9 mouse cellular contexts compared by ENCODE assay signal in the genomic region with DNA sequence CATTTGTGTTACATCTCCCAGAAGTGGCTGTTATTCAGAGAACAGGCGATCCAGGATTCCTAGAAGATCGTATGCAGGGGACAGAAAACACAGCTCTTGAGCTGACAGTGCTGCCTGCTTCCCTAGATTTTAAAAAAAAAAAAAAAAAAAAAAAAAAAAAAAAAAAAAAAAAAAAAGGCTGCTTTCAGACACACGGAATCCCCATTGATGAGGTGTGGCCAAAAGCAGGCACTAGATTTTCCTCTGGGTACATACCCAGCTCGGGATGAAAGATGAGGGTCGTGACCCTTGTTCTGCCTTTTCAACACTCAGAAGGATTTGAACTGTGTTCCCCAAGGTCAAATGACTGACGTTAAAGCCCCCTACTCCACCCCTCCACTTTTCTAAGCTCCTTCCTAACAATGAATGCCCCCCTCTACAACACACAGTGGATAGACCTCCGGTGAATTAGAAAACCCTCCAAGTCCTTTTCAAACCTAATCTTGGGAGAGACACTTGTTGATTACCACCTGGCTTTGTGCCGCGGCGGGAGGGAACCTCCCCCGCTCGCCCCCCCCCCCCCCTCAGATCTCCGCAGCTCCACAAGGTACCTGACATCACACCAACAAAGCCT.
A peak's percentile ranks its signal among the peaks of the same experiment; 100 is the strongest.
DNase-seq lines count a peak whose midpoint lies in the region; ATAC-seq and TF ChIP-seq lines count a peak whose summit lies in the region.
"Had no signal": no experiment of that assay in that cellular context is flagged by ENCODE, and none has a peak within 500 bp of the region (broad histone marks: within the 10 kb centered on the region; RNA-seq: fewer than 3 reads in every experiment).

No protein-coding gene starts in this region.

- peak overlapping the region; percentile 67 for H3K4me3 ChIP-seq in megakaryocyte, embryonic 14.5 days (replicated peaks)
- H3K4me3 ChIP-seq in forebrain, embryonic 11.5 days (ENCODE audit: low read depth, low read length): peak overlapping the region; percentile 48
- H3K4me3 ChIP-seq in limb, embryonic 14.5 days (replicated peaks; ENCODE audit: low read length): peak overlapping the region; percentile 31
- H3K4me3 ChIP-seq in stomach, embryonic 16.5 days (replicated peaks; ENCODE audit: low read length): peak overlapping the region; percentile 38

- DNase-seq in forebrain, embryonic 11.5 days (ENCODE audit: low spot score): no peak
- DNase-seq in limb, embryonic 14.5 days (ENCODE audit: low spot score): no peak
- no peak for DNase-seq in left cerebral cortex, adult 9 months (ENCODE audit: low spot score in 2 of 2)
- no peak for DNase-seq in spleen, postnatal 10 days (ENCODE audit: low spot score in 2 of 2)
- DNase-seq in adrenal gland, postnatal 36 days: no peak

- peak overlapping the region; percentile 87 for H3K27ac ChIP-seq in forebrain, embryonic 11.5 days (ENCODE audit: low read depth, low read length)
- H3K27ac ChIP-seq in limb, embryonic 14.5 days (replicated peaks; ENCODE audit: low read depth, low read length): no peak overlapping the region
- H3K27ac ChIP-seq in stomach, embryonic 16.5 days (ENCODE audit: low read length): no peak overlapping the region
- H3K27ac ChIP-seq: liver, embryonic 14.5 days had no signal

- WGBS in forebrain, embryonic 11.5 days: 3% methylated on average over 11 of the region's 13 CpGs
- 5% methylated on average over 11 of the region's 13 CpGs for WGBS in limb, embryonic 14.5 days
- 6% methylated on average over 13 of the region's 13 CpGs for WGBS in stomach, embryonic 16.5 days

- no peaks in the 10 kb centered on the region for H3K9me3 ChIP-seq in megakaryocyte, embryonic 14.5 days
- no peaks in the 10 kb centered on the region for H3K9me3 ChIP-seq in forebrain, embryonic 11.5 days (ENCODE audit: control insufficient read depth, low read length)
- H3K9me3 ChIP-seq in limb, embryonic 14.5 days (ENCODE audit: control insufficient read depth, low read length): no peaks in the 10 kb centered on the region
- H3K9me3 ChIP-seq in stomach, embryonic 16.5 days (replicated peaks; ENCODE audit: control insufficient read depth, low read length): no peaks in the 10 kb centered on the region

- no peak for TF ChIP-seq POLR2A in limb, embryonic 14.5 days (IDR thresholded peaks at IDR 0.05; ENCODE audit: borderline replicate concordance, extremely low read depth, insufficient read depth, insufficient read length)

- peak overlapping the region; percentile 64 for H3K9ac ChIP-seq in forebrain, embryonic 11.5 days (ENCODE audit: low read length)
- peak overlapping the region; percentile 34 for H3K9ac ChIP-seq in limb, embryonic 14.5 days (ENCODE audit: low read depth, low read length, severe bottlenecking)
- no peak overlapping the region for H3K9ac ChIP-seq in stomach, embryonic 16.5 days (ENCODE audit: low read length)
- H3K9ac ChIP-seq: liver, embryonic 14.5 days had no signal

- H3K4me1 ChIP-seq in megakaryocyte, embryonic 14.5 days: peaks cover 53% of the 10 kb centered on the region
- peaks cover 26% of the 10 kb centered on the region for H3K4me1 ChIP-seq in forebrain, embryonic 11.5 days (replicated peaks; ENCODE audit: control insufficient read depth, insufficient read depth, low read length)
- H3K4me1 ChIP-seq in limb, embryonic 14.5 days (ENCODE audit: control insufficient read depth, insufficient read depth, low read length): peaks cover 17% of the 10 kb centered on the region
- peaks cover 23% of the 10 kb centered on the region for H3K4me1 ChIP-seq in stomach, embryonic 16.5 days (ENCODE audit: control insufficient read depth, insufficient read depth, low read length)

- H3K36me3 ChIP-seq in megakaryocyte, embryonic 14.5 days (replicated peaks; ENCODE audit: low read length): no peaks in the 10 kb centered on the region
- H3K36me3 ChIP-seq in forebrain, embryonic 11.5 days (ENCODE audit: control insufficient read depth, insufficient read depth, low read length): no peaks in the 10 kb centered on the region
- H3K36me3 ChIP-seq in limb, embryonic 14.5 days (ENCODE audit: control insufficient read depth, insufficient read depth, low read length): no peaks in the 10 kb centered on the region
- H3K36me3 ChIP-seq in stomach, embryonic 16.5 days (ENCODE audit: control insufficient read depth, insufficient read depth, low read length): no peaks in the 10 kb centered on the region

- no peak for ATAC-seq in megakaryocyte, adult 5-6 weeks (ENCODE audit: poor library complexity, severe bottlenecking)
- ATAC-seq in forebrain, embryonic 11.5 days (replicated peaks; ENCODE audit: low FRiP score): no peak
- ATAC-seq in limb, embryonic 14.5 days (ENCODE audit: low FRiP score, low read depth): no peak
- no peak for ATAC-seq in stomach, embryonic 16.5 days (ENCODE audit: insufficient read depth, low FRiP score)

- peaks cover 86% of the 10 kb centered on the region for H3K27me3 ChIP-seq in megakaryocyte, embryonic 14.5 days (replicated peaks)
- no peaks in the 10 kb centered on the region for H3K27me3 ChIP-seq in forebrain, embryonic 11.5 days (ENCODE audit: control insufficient read depth, insufficient read depth, low read length)
- H3K27me3 ChIP-seq in limb, embryonic 14.5 days (ENCODE audit: control insufficient read depth, insufficient read depth, low read length): no peaks in the 10 kb centered on the region; the same call in none of the 2 replicates
- H3K27me3 ChIP-seq in stomach, embryonic 16.5 days (ENCODE audit: control insufficient read depth, insufficient read depth, low read length): no peaks in the 10 kb centered on the region

- peak overlapping the region; percentile 61 for H3K4me2 ChIP-seq in forebrain, embryonic 11.5 days (ENCODE audit: low read depth, low read length, severe bottlenecking)
- peak overlapping the region; percentile 53 for H3K4me2 ChIP-seq in limb, embryonic 14.5 days (replicated peaks; ENCODE audit: low read depth, low read length, severe bottlenecking)
- H3K4me2 ChIP-seq in stomach, embryonic 16.5 days (ENCODE audit: low read depth, low read length): peak overlapping the region; percentile 55
